Mouse (Mus musculus) adrenal gland, postnatal 36 days (tissue): ENCODE measurements around the gene Ankzf1. TPM values are rescaled to one million over a fixed set of nuclear protein-coding genes. Genes with fewer than 3 reads are reported as not detected.
"Not testable (repeated sequence)": the region's sequence is repeated elsewhere in the genome, so short reads cannot be mapped to it uniquely, and the experiment has no call there.

ENCODE experiments used
- DNase-seq, 2 experiments: peaks; one replicate each; pipeline ENCODE4 v3.0.0; 2021; ENCODE audit warnings: mixed read lengths in 1 of 2
- total RNA-seq, 2 experiments: library from RNA; stranded (reverse); gene quantifications; 2 replicates each; pipeline ENCODE4 v1.2.3; 2021

The Ankzf1 gene
- total RNA-seq, 2 experiments from 2014 or later: 13.7 to 16.8 TPM

DNA sequence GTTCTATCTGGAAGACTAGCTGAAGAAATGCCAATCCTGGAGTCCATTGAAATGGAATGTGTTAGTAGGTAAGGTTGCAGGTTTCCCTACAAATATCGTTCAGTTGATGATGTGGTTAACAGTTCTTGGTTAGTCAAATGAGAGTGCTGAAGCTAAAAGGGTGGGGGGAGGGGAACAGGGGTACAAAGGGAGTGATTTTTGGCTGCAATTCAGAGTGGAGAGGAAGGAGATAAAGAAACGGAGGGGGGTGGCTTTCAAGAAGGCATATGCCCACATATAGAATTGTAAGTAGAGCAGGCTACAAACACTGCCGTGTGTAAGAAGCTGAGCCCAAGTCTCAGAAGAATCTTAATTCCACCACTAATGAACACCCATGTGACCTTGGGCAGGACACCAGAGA lies 33.5 kb downstream of the Ankzf1 start:
- no peak for DNase-seq

DNA sequence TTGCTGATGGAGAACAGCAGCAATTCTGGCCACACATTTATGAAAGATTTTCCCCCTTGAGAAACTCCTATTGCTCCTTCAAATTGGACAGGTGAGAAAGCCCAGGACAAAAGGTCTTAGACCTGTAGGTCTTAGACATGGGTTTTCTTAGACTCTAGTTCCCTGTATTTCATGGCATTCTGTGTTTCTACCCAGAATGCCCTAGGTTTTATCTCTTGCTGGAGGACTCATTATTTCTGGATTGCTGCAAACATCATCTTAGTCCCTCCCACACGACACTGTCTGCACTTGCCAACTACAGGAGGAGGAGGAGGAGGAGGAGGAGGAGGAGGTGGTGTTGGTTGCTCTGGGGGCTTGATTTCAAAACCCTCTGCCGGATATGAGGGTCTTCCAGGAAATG lies 34.2 kb downstream of the Ankzf1 start:
- DNase-seq: no peak

GRCm38 (mm10) chr1:75227653-75228052 lies 35.7 kb downstream of the Ankzf1 start:
- no peak for DNase-seq

- no peak for DNase-seq
These were observed 37.2 kb downstream of the Ankzf1 start for GRCm38 (mm10) chr1:75229158-75229557.

DNA sequence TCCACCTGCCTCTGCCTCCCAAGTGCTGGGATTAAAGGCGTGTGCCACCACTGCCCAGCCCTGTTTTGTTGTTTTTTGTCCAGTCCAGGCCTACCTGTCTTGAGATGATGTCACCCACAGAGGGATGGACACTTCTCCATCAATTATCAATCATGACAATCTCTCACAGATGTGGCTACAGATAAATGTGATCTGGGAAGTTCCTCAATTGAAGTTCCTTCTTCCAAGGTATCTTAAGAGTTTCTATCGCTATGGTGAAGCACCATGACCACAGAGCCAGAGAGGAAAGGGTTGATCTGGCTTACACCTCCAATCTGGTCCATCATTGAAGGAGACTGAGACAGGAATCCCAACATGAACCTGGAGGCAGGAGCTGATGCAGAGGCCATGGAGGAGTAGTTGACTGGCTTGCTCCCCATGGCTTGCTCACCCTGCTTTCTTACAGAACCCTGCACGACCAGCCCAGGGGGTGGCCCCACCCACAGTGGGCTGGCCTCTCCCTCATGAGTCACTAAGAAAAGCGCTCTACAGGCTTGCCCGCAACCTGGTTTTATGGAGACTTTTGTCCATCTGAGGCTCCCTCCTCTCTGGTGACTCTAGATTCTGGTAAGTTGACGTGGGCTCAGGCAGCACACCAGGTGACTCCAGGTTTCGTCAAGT lies 38.5 kb downstream of the Ankzf1 start:
- peak; percentile 35 to 59 for DNase-seq

DNA sequence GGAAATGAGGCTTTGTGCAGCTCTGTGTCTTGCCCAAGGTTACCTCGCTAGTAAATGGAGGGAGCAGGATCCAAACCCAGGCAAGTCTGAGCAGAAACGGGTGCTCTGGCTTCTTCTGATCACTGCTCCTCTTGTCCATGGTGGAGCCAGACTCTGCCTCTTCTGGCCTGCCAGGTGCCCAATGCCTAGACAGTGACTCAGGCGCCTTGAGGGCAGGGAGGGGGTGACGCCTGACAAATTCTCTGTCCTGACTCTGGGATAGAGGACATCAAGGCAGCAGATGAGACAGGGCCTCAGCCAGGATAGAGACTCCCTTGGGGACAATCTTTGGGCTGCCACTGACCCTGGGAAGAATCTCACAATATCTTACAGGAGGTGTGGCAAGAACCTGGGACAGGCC lies 39.3 kb downstream of the Ankzf1 start:
- DNase-seq: no peak

DNA sequence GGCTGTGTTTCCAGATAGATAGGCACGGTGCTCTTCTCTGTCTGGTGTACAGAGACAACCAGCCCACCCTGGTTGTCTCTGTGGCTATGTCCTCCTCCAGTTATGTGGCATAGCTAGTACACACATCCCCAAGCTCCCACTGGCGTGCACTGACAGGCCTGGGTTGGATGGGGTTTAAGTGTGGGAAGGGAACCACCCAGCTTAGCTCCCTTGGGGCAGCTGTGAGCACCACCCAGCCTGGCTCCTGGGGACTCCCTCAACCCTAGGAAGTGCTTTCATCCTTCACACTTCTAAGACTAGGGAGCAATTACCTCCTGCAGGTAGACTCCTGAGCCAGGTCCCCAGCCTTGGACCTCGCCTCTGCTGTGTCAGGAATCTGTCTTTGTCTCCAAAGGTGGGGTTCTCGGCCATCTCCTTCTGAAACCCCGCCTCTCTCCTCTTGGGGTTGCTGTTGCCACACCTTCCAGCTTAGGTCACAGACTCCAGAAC lies 39.8 kb downstream of the Ankzf1 start, which contains the start of gene A630095N17Rik:
TSS of gene A630095N17Rik (minus strand) at position 439 of the 489 bp plus-strand sequence.
- no peak for DNase-seq

DNA sequence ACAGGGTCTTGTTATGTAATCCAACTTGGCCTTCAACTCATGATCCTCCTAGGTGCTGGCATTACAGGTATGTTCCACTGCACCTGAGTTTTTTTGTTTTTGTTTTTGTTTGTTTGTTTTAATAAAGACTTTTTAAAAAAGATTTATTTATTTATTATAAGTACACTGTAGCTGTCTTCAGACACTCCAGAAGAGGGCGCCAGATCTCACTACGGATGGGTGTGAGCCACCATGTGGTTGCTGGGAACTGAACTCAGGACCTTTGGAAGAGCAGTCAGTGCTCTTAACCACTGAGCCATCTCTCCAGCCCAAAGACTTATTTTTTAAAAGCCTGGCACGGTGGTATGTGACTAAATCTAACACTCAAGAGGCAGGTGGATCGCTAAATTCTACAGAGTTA lies 40.5 kb downstream of the Ankzf1 start:
- not testable (repeated sequence) for DNase-seq

DNA sequence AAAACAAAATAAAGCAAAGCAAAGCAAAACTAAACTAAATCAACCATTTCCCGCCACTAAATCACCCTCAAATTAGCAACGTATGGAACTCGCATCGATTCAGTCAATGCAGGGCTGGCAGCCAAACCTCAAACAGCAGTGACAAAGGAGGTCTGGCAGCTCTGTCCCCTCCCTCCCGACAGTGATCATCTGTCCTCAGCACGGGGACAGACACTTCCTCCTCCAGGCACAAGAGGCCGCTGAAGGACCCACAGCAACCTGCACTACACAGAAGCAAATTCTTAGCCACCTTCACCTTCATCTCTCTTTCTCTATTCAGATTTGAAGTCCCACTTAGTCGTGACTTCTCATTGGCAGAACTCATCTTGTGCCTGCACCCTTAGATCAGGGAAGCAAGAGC lies 42.7 kb downstream of the Ankzf1 start:
- DNase-seq: peak; percentile 77 to 80

DNA sequence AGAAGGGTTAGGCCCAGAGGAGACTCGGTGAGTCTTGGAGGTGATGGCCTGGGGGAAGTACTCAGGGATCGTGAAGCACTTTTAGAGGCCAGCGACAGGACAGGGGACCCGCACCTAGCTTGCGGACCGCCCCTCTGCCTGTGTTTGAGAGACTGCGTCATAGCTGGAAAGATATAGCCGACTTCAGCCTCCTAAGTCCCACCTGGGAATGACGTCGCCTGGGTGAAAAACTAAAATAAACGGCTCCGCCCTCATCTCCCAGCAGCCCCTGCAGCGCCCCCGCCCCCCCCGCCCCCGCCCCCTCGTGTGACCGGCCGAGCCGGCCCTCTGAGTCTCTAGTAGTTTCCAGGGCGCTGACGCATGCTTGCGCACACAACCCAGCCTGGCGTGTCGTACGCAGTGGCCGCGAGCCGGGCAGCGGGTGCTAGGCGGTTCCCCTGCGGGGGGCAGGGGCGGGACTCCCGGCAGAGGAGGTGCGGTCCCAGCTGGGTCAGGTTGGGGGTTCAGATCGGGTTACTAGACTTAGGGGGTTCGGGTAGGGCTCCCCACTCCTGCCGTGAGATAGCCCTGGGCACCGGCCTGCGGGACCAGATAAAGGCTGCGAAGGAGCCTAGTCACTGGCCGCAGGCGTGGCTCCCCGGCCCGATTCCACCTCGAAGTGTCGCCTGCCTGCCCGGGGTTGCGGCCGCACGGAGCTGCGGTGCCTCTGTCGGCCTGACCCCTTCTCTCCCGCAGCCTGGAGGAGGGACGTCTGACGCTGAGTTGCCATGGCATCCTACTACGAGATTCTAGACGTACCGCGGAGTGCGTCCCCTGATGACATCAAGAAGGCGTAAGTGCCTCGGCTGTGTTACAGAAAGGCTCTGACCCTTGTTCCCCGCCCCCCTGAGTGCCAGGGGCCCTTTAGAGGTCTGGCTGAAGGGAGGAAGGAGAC lies 44.4 kb downstream of the Ankzf1 start, which contains the start of gene Dnajb2:
TSS of gene Dnajb2 (plus strand) at position 290 of the 934 bp plus-strand sequence.
- peak; percentile 93 to 94 for DNase-seq

GRCm38 (mm10) chr1:75239591-75239990 lies 47.6 kb downstream of the Ankzf1 start:
- DNase-seq: no peak

DNA sequence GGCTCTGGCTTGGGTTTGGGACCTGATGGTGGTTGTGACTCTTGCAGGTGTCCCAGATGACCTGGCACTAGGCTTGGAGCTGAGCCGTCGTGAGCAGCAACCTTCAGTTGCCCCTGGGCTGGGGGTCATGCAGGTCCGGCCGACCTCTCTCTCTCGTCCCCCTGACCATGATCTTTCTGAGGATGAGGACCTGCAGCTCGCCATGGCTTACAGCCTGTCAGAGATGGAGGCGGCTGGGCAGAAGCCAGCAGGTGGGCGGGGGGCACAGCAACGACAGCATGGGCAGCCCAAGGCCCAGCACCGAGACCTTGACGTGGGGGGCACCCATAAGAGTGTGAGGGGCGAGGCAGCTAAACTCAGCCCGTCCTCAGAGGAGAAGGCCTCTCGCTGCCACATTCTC lies 51.5 kb downstream of the Ankzf1 start:
- no peak for DNase-seq

GRCm38 (mm10) chr1:75244175-75244826 lies 52.4 kb downstream of the Ankzf1 start:
- DNase-seq: no peak

DNA sequence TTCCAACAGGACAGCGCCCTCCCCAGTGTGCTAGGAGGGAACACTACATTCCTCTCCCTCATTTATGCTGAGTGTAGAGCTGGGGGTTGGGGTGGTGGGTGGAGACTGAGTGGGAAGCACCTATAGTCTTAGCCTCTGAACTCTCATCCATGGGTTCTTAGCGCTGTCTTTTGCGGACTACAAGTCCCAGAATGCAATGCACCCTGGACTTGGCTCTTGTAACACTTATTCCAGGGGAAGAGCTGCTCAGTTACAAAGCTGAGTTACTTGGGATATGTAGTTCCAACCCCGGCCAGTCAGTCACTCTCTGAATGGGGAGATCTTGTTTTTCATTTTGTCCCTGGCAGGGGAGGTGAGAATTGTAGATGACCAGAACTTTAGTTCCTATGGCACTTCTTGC lies 52.9 kb downstream of the Ankzf1 start:
- peak; percentile 31 to 51 for DNase-seq

DNA sequence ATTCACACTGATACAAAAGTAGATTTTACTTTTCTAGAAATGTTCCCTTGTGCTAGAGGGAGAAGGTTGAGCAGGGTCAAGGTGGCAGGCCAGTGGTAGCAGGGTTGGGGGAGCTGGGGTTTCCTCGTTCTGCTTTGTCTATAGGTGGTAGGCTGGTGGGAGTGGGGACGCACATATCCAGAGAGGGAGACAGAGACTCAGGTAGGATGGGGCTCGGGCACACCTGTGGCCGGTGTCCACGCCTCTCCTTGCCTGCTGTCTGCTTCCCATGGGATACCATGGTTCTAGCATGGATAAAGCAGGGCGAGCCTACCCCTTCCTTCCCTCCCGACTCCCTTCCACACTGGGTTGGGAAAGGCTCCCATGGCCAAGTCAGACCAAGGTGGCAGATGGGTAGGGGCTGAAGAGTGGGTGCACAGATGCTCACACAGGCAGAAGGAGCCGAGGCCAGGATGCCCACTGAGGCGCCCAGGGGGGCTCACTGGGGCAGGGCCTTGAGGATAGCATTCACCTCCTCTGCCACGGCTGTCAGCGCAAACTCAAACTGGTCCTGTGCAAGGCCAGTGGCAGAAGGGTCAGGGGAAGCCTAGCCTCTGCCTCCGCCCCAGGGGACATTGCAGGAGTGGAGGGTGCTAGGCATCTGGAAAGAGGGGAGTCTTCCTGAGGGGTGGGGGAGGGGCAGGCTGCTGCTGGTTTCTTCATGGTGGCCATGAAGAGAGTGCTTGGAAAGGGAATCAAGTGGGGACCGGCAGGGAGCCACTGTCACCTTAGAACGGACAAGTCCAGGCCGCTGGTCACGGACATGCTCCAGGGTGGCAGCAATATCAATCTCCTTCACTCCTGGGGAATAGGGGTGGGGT lies 55.4 kb downstream of the Ankzf1 start:
- peak in 1 of 2 experiments; percentile 20 for DNase-seq

- DNase-seq: peak; percentile 84
These were observed 56.3 kb downstream of the Ankzf1 start for GRCm38 (mm10) chr1:75248041-75248772.
